Mouse (Mus musculus) embryonic facial prominence, embryonic 10.5 days (tissue): ENCODE results near the gene Nxpe5. TPM values are rescaled to one million over a fixed set of nuclear protein-coding genes. Genes with fewer than 3 reads are reported as not detected.

Experiments used
- DNase-seq: peaks from one replicate; pipeline ENCODE4 v3.0.0-alpha.2; 2017; ENCODE audit warnings: low spot score
- H3K27ac ChIP-seq: fragments of 300-500 bp; sonication (generic); replicated peaks from 2 replicates; pipeline ENCODE4 v1.5.1; 2016; ENCODE audit warnings: mild to moderate bottlenecking
- H3K27me3 ChIP-seq: fragments of 300-500 bp; sonication (generic); replicated peaks from 2 replicates; pipeline ENCODE4 v1.6.1; 2016; ENCODE audit warnings: low read depth, mild to moderate bottlenecking; ENCODE audit not compliant: poor library complexity, severe bottlenecking
- H3K36me3 ChIP-seq: fragments of 300-500 bp; sonication (generic); replicated peaks from 2 replicates; pipeline ENCODE4 v1.6.1; 2016; ENCODE audit warnings: mild to moderate bottlenecking, moderate library complexity
- H3K4me1 ChIP-seq: fragments of 300-500 bp; sonication (generic); 2 replicates; pipeline ENCODE4 v1.6.1; 2016
- H3K4me3 ChIP-seq: fragments of 300-500 bp; sonication (generic); 2 replicates; pipeline ENCODE4 v1.5.1; 2016; ENCODE audit warnings: mild to moderate bottlenecking, moderate library complexity
- H3K9me3 ChIP-seq: fragments of 300-500 bp; sonication (generic); 2 replicates; pipeline ENCODE4 v1.6.1; 2016; ENCODE audit warnings: mild to moderate bottlenecking
- WGBS: fragments of 180-500 bp; shearing (Covaris S2); methylation state at CpG from one replicate; pipeline ENCODE4 v1.1.7; 2016; 5-methylcytosine and 5-hydroxymethylcytosine counted together
- polyA plus RNA-seq: library from polyadenylated mRNA; unstranded; fragments of >200 nt; fragmentation: Nextera tagmentation; extraction: Ambion mirVana; gene quantifications from 2 replicates; pipeline ENCODE4 v1.2.1, GENCODE M21; 2016

The Nxpe5 gene
- polyA plus RNA-seq, 1 experiment from 2014 or later: not detected

- Histone ChIP-seq H3K36me3 (no peaks in the 10 kb centered on the region), H3K4me1 (no peaks in the 10 kb centered on the region), H3K4me3 (no peak overlapping the region), H3K9me3 (peaks cover 2% of the 10 kb centered on the region), H3K27ac (no peak overlapping the region), H3K27me3 (no peaks in the 10 kb centered on the region)
- DNase-seq: peak; percentile 77
- WGBS: 26% methylated on average over 4 of the region's 4 CpGs
Observed at GRCm38 (mm10) chr5:138222111-138222510, 3.6 kb upstream of the Nxpe5 start.

DNA sequence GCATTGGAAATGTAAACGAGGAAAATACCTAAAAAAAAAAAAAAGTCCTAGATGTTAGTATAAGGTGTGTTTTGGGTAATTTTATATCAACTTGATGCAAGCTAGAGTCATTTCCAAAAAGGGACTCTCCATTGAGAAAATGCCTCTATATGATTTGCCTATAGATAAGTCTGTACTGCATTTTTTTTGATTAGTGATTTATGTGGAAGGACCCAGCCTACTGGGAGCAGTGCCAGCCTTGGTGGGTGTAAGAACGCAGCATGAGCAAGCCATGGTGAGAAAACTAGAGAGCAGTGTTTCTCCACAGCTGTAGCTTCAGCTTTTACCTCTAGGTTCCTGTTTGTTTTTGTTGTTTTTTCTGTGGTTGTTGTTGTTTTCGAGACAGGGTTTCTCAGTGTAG, 2.4 kb upstream of the Nxpe5 start:
- Histone ChIP-seq H3K27ac (no peak overlapping the region), H3K27me3 (no peaks in the 10 kb centered on the region), H3K4me1 (no peaks in the 10 kb centered on the region), H3K36me3 (no peaks in the 10 kb centered on the region), H3K4me3 (no peak overlapping the region), H3K9me3 (no peaks in the 10 kb centered on the region)
- WGBS: 62% methylated on average over 3 of the region's 3 CpGs
- DNase-seq: no peak

DNA sequence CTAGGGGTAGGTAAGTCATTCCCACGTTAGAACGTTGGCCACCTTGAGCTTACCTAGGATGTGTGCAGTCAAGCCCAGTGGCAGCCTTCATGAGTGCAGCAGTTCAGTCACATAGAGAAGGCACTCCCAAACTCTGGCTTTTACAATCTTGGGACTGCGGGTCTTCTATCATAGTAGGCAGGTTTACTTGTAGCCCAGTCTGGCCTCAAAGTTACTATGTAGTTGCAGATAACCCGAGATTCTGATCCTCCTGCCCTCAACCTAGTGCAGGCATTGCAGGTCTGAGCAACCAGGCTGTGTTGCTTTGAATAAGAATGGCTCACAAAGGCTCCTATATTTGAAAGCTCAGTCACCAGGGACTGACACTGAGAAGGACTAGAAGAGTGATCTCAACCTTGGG, 793 bp downstream of the Nxpe5 start:
- H3K4me3 ChIP-seq: no peak overlapping the region
- H3K36me3 ChIP-seq: no peaks in the 10 kb centered on the region
- H3K27me3 ChIP-seq: no peaks in the 10 kb centered on the region
- H3K27ac ChIP-seq: no peak overlapping the region
- DNase-seq: no peak
- H3K9me3 ChIP-seq: no peaks in the 10 kb centered on the region
- H3K4me1 ChIP-seq: no peaks in the 10 kb centered on the region
- 78% methylated on average over 4 of the region's 4 CpGs for WGBS

GRCm38 (mm10) chr5:138227367-138227766, 1.7 kb downstream of the Nxpe5 start:
- Histone ChIP-seq H3K9me3 (no peaks in the 10 kb centered on the region), H3K4me1 (no peaks in the 10 kb centered on the region), H3K4me3 (no peak overlapping the region), H3K36me3 (no peaks in the 10 kb centered on the region), H3K27ac (no peak overlapping the region), H3K27me3 (no peaks in the 10 kb centered on the region)
- WGBS: 75% methylated on average over 2 of the region's 2 CpGs
- no peak for DNase-seq

DNA sequence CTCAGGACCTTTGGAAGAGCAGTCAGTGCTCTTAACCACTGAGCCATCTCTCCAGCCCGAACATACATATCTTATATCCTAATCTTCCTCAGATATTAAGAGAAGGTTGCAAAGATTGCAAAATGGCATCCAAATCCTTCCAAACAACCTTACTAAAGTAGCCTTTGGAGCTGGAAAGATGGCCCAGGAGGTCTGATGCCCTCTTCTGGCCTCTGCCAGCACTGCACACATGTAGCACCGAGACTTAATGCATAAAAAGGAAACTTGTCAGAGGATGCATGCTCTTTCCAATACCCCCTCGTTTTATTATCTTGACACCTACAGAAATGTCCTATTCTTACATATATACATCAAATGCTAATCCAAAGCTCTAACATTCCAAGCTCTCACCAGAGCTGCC, 2.3 kb downstream of the Nxpe5 start:
- Histone ChIP-seq H3K27ac (no peak overlapping the region), H3K36me3 (no peaks in the 10 kb centered on the region), H3K9me3 (no peaks in the 10 kb centered on the region), H3K27me3 (no peaks in the 10 kb centered on the region), H3K4me1 (no peaks in the 10 kb centered on the region), H3K4me3 (no peak overlapping the region)
- 63% methylated on average over 3 of the region's 3 CpGs for WGBS
- DNase-seq: no peak

- WGBS: 96% methylated on average over 3 of the region's 3 CpGs
- H3K36me3 ChIP-seq: no peaks in the 10 kb centered on the region
- H3K9me3 ChIP-seq: no peaks in the 10 kb centered on the region
- no peaks in the 10 kb centered on the region for H3K4me1 ChIP-seq
- no peak for DNase-seq
- no peak overlapping the region for H3K27ac ChIP-seq
- H3K27me3 ChIP-seq: no peaks in the 10 kb centered on the region
- H3K4me3 ChIP-seq: no peak overlapping the region
Observed at GRCm38 (mm10) chr5:138229511-138229910, 3.8 kb downstream of the Nxpe5 start.

DNA sequence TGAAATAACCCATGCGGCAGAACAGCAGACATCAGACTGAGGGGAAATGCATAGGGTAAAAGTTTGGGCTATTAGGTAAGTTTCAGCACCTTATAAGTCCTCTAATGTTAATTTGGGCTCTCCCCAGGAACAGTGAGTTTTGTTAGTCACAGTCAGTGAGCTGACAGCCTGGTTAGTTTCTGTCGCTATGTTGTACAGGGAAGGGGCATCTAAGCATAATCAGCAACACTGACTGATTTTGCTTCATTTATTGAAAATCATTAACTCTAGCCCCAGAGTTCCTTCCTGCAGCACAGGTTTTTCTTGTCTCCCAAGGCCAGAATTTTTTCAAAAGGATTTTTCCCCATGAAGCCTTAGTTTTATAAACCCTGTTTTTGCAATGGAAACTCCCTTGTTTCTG, 8.1 kb downstream of the Nxpe5 start:
- Histone ChIP-seq H3K9me3 (no peaks in the 10 kb centered on the region), H3K36me3 (no peaks in the 10 kb centered on the region), H3K27me3 (no peaks in the 10 kb centered on the region), H3K4me3 (no peak overlapping the region), H3K4me1 (no peaks in the 10 kb centered on the region), H3K27ac (no peak overlapping the region)
- WGBS: 88% methylated on average over 2 of the region's 2 CpGs
- DNase-seq: no peak

DNA sequence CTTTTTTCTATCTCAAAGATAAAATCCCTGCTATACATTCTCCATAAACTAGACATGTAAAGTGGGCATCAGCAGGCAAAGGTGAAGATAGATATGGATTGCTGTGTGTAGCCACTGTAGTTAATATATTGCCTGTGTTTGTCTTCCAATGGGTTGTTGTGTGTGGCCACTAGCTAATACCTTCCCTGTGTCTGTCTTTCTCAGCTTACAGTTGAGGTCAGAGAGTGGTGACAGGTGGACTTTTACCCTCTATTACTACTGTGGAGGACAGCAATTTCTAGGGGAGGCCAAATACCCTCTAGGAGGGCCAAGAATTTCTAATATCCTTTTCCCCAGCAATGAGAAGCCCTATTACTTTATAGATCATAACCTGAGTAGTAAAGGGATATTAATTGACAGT, 8.5 kb downstream of the Nxpe5 start:
- H3K27ac ChIP-seq: no peak overlapping the region
- H3K9me3 ChIP-seq: no peaks in the 10 kb centered on the region
- H3K27me3 ChIP-seq: no peaks in the 10 kb centered on the region
- no peaks in the 10 kb centered on the region for H3K4me1 ChIP-seq
- H3K4me3 ChIP-seq: no peak overlapping the region
- H3K36me3 ChIP-seq: no peaks in the 10 kb centered on the region
- DNase-seq: no peak

GRCm38 (mm10) chr5:138241511-138241910, 15.8 kb downstream of the Nxpe5 start:
- no peaks in the 10 kb centered on the region for H3K9me3 ChIP-seq
- no peak overlapping the region for H3K27ac ChIP-seq
- WGBS: 48% methylated on average over 2 of the region's 2 CpGs
- H3K4me1 ChIP-seq: no peaks in the 10 kb centered on the region
- H3K36me3 ChIP-seq: no peaks in the 10 kb centered on the region
- H3K27me3 ChIP-seq: no peaks in the 10 kb centered on the region
- no peak for DNase-seq
- no peak overlapping the region for H3K4me3 ChIP-seq

- Histone ChIP-seq H3K9me3 (no peaks in the 10 kb centered on the region), H3K4me1 (peaks cover 10% of the 10 kb centered on the region), H3K4me3 (no peak overlapping the region), H3K27ac (no peak overlapping the region), H3K27me3 (no peaks in the 10 kb centered on the region), H3K36me3 (no peaks in the 10 kb centered on the region)
- WGBS: 89% methylated on average over 12 of the region's 12 CpGs
- DNase-seq: no peak
Observed at GRCm38 (mm10) chr5:138251144-138251543, 25.4 kb downstream of the Nxpe5 start.

DNA sequence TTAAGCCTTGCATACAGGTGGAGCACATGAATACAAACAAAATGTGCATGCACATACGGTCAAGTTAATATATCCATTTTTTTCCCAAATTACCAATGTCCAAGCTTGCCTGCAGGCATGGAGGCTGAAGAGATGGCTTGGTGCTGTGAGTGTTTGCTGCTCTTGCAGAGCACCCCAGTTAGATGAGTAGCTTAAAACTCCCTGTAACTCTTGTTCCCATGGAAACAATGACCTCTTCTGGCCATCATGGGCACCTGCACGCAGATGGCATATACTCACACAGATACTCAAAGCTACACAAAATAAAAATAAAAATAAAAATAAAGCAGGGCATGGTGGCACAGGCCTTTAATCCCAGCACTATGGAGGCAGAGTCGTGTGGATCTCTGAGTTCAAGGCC, 27.4 kb downstream of the Nxpe5 start:
- Histone ChIP-seq H3K27me3 (no peaks in the 10 kb centered on the region), H3K36me3 (peaks cover 1% of the 10 kb centered on the region), H3K27ac (no peak overlapping the region), H3K9me3 (no peaks in the 10 kb centered on the region), H3K4me1 (peaks cover 14% of the 10 kb centered on the region), H3K4me3 (no peak overlapping the region)
- DNase-seq: no peak
- 87% methylated on average over 3 of the region's 3 CpGs for WGBS

- no peaks in the 10 kb centered on the region for H3K27me3 ChIP-seq
- WGBS: under 1% methylated on average over 38 of the region's 38 CpGs
- peak; percentile 92 for DNase-seq
- peaks cover 14% of the 10 kb centered on the region for H3K4me1 ChIP-seq
- H3K9me3 ChIP-seq: no peaks in the 10 kb centered on the region
- peak within 1 kb of the TSS; percentile 82 for H3K4me3 ChIP-seq
- peaks cover 26% of the 10 kb centered on the region for H3K36me3 ChIP-seq
- H3K27ac ChIP-seq: peak within 1 kb of the TSS; percentile 84
Observed at GRCm38 (mm10) chr5:138255353-138256093, 29.8 kb downstream of the Nxpe5 start, which contains the start of gene Lamtor4. Lamtor4 (plus strand) TSS chr5:138255482.

DNA sequence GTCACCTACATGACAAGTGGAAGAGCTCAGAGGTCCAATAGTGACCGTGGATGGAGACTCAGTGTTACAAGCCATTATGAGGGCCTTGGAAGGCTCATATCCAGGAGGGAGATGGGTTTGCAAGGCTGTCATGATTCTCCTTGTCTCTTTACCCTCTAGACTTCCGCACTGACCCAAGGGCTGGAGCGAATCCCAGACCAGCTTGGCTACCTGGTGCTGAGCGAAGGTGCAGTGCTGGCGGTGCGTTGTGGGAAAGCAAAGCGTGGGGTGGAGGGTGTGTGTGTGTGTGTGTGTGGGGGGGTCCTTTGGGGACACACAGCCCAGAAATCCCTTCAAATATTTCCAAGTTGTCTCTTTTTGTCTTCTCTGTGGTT, 30.4 kb downstream of the Nxpe5 start:
- Histone ChIP-seq H3K36me3 (peaks cover 31% of the 10 kb centered on the region), H3K9me3 (no peaks in the 10 kb centered on the region), H3K4me3 (peak overlapping the region; percentile 82), H3K27ac (peak overlapping the region; percentile 84), H3K27me3 (no peaks in the 10 kb centered on the region), H3K4me1 (peaks cover 14% of the 10 kb centered on the region)
- WGBS: 18% methylated on average over 7 of the region's 7 CpGs
- DNase-seq: no peak
